Comparison of ENCODE assay signal across 20 mouse cellular contexts in the genomic region with DNA sequence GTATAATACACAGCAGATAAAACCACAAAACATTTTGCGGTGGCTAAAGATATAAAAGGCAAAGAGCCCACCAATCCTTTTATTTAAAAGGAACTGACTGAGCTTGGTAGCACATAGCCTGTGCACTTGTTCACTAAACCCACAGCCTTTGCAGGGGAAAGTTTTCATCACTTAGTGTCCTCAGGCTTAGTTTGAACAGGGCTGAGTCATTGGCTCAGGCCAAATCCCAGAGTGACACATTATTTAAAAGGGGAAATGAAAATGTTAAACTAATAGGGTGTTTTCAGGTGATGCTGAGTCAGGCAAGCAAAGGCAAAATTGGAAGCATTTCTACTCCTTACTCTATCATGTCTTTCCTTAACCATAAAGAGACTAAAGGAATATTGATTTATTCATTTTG. TPM values are rescaled to one million over a fixed set of nuclear protein-coding genes. Genes with fewer than 3 reads are reported as not detected.
DNase-seq lines count a peak whose midpoint lies in the region; ATAC-seq lines count a peak whose summit lies in the region.
"Had no signal": no experiment of that assay in that cellular context is flagged by ENCODE, and none has a peak within 500 bp of the region (broad histone marks: within the 10 kb centered on the region; RNA-seq: fewer than 3 reads in every experiment).

No protein-coding gene starts in this region.

- DNase-seq in 3134 (ENCODE audit: extremely low read depth, insufficient read length, low spot score) = peak; percentile 53
- DNase-seq in A20 (ENCODE audit: low read depth, low spot score) = peak; percentile 46
- peak; percentile 20 for DNase-seq in Muller cell, postnatal 12 days (ENCODE audit: inconsistent ontology term)
- DNase-seq in cerebellum, postnatal 4 days (ENCODE audit: low spot score in 2 of 2) = no peak
- no peak for DNase-seq in urinary bladder, postnatal 36 days (ENCODE audit: low spot score in 2 of 2)
- no peak for DNase-seq in adrenal gland, postnatal 14 days
- DNase-seq: adrenal gland, adult 2 months; adrenal gland, postnatal 25 days; B cell, adult 2 months; cerebellum, adult 11-12 months; cerebellum, adult 8-10 months; cerebellum, postnatal 10 days; cerebellum, postnatal 36 days; gastrocnemius, postnatal 10 days; gastrocnemius, postnatal 36 days; heart, adult 11 months had no signal

- peak; percentile 81 for ATAC-seq in granulocyte monocyte progenitor cell, adult 5-6 weeks (replicated peaks; ENCODE audit: poor library complexity, severe bottlenecking)
- ATAC-seq in megakaryocyte-erythroid progenitor cell, adult 5-6 weeks (replicated peaks; ENCODE audit: low FRiP score, low TSS enrichment, poor library complexity, severe bottlenecking) = no peak
- ATAC-seq: forebrain, embryonic 16.5 days; intestine, postnatal 0 days had no signal

RNA-seq across cellular contexts. Expression of gene Edil3, which starts 11.2 kb away (rescaled TPM):
- total RNA-seq in granulocyte monocyte progenitor cell, adult 5-6 weeks (2014; fragmentation: Nextera tagmentation) = not detected in 2 replicates
- 0.09 TPM in 1 of 2 replicates, not detected in the other for total RNA-seq in granulocyte monocyte progenitor cell, adult 5-6 weeks (2017)
- total RNA-seq in adrenal gland, postnatal 14 days (2021) = 2.6 and 3.0 TPM in 2 replicates
- not detected in 2 replicates for total RNA-seq in megakaryocyte-erythroid progenitor cell, adult 5-6 weeks (2014; fragmentation: Nextera tagmentation)
- not detected in 2 replicates for total RNA-seq in megakaryocyte-erythroid progenitor cell, adult 5-6 weeks (2017)

Comparison
In these comparisons a context has a peak if more than half of its experiments do, and no peak if none do; other contexts are left out.
1. DNase-seq: peak in 3134 (single experiment), A20 (single experiment) and Muller cell, postnatal 12 days (single experiment); none in cerebellum, postnatal 4 days (0 of 2), urinary bladder, postnatal 36 days (0 of 2) and adrenal gland, postnatal 14 days (single experiment).